9 mouse cellular contexts compared by ENCODE assay signal in genomic region chr5:37874784-37875281, GRCm38 (mm10). TPM values are rescaled to one million over a fixed set of nuclear protein-coding genes. Genes with fewer than 3 reads are reported as not detected.
A peak's percentile ranks its signal among the peaks of the same experiment; 100 is the strongest.
DNase-seq lines count a peak whose midpoint lies in the region; ATAC-seq and TF ChIP-seq lines count a peak whose summit lies in the region.
"Had no signal": no experiment of that assay in that cellular context is flagged by ENCODE, and none has a peak within 500 bp of the region (broad histone marks: within the 10 kb centered on the region; RNA-seq: fewer than 3 reads in every experiment).

No protein-coding gene starts in this region.

- no peak overlapping the region for H3K9ac ChIP-seq in intestine, embryonic 14.5 days (ENCODE audit: low read length)
- H3K9ac ChIP-seq in intestine, postnatal 0 days (ENCODE audit: low read depth, low read length) = no peak overlapping the region

- H3K9me3 ChIP-seq in intestine, embryonic 14.5 days (ENCODE audit: control insufficient read depth, low read length) = no peaks in the 10 kb centered on the region
- H3K9me3 ChIP-seq in intestine, postnatal 0 days (ENCODE audit: control insufficient read depth) = no peaks in the 10 kb centered on the region

- no peak overlapping the region for H3K27ac ChIP-seq in intestine, embryonic 14.5 days (ENCODE audit: low read depth)
- H3K27ac ChIP-seq in intestine, postnatal 0 days (ENCODE audit: low read depth, low read length) = no peak overlapping the region

- TF ChIP-seq CTCF in intestine, postnatal 0 days (IDR thresholded peaks at IDR 0.05; ENCODE audit: low read depth) = no peak

- 0 out of 2 replicates have a peak, but pooled peaks have one; percentile 27 for ATAC-seq in intestine, embryonic 14.5 days (replicated peaks; ENCODE audit: low FRiP score, low TSS enrichment, low read depth)
- no peak for ATAC-seq in intestine, postnatal 0 days

- H3K4me2 ChIP-seq in intestine, embryonic 14.5 days (ENCODE audit: low read length) = no peak overlapping the region
- no peak overlapping the region for H3K4me2 ChIP-seq in intestine, postnatal 0 days (replicated peaks; ENCODE audit: low read depth)

- WGBS in intestine, embryonic 14.5 days = 69% methylated on average over 6 of the region's 6 CpGs
- WGBS in intestine, postnatal 0 days = 45% methylated on average over 6 of the region's 6 CpGs

- DNase-seq in intestine, embryonic 14.5 days (ENCODE audit: low spot score) = no peak
- DNase-seq in 3T3-L1 (ENCODE audit: low read depth, low spot score) = peak; percentile 16
- DNase-seq in gastrocnemius, postnatal 25 days = peak; percentile 38
- DNase-seq in kidney, postnatal 14 days = peak; percentile 84
- DNase-seq in right cerebral cortex, postnatal 25 days = no peak
- no peak for DNase-seq in adrenal gland, adult (ENCODE audit: inconsistent age in 2 of 2, low spot score in 1 of 2)
- DNase-seq in thymus, postnatal 25 days = no peak
- DNase-seq: thymus, adult 2 months had no signal

- no peaks in the 10 kb centered on the region for H3K36me3 ChIP-seq in intestine, embryonic 14.5 days (ENCODE audit: control insufficient read depth, insufficient read depth, low read length)
- no peaks in the 10 kb centered on the region for H3K36me3 ChIP-seq in intestine, postnatal 0 days (ENCODE audit: control insufficient read depth, insufficient read depth)

- no peak overlapping the region for H3K4me3 ChIP-seq in intestine, embryonic 14.5 days (ENCODE audit: low read depth, low read length)
- H3K4me3 ChIP-seq in intestine, postnatal 0 days (ENCODE audit: low read depth, low read length) = no peak overlapping the region

- no peaks in the 10 kb centered on the region for H3K27me3 ChIP-seq in intestine, embryonic 14.5 days (replicated peaks; ENCODE audit: control insufficient read depth, insufficient read depth, low read length)
- no peaks in the 10 kb centered on the region for H3K27me3 ChIP-seq in intestine, postnatal 0 days (replicated peaks; ENCODE audit: control insufficient read depth, insufficient read depth, low read length)

- H3K4me1 ChIP-seq in intestine, embryonic 14.5 days (replicated peaks; ENCODE audit: control insufficient read depth, insufficient read depth, low read length) = no peaks in the 10 kb centered on the region; the same call in 1 of the 2 replicates
- H3K4me1 ChIP-seq in intestine, postnatal 0 days (replicated peaks; ENCODE audit: control insufficient read depth, insufficient read depth, low read length) = no peaks in the 10 kb centered on the region

RNA-seq across cellular contexts. Expression of gene Msx1, which starts 50.5 kb away (rescaled TPM):
- 2.8 and 3.1 TPM in 2 replicates for polyA plus RNA-seq in intestine, embryonic 14.5 days (2014; fragmentation: Nextera tagmentation; extraction: Ambion mirVana)
- polyA plus RNA-seq in intestine, postnatal 0 days (2015; fragmentation: Nextera tagmentation; extraction: Ambion mirVana) = 0.89 and 1.3 TPM in 2 replicates
- 1 to 10 TPM; 2.7 TPM for total RNA-seq in gastrocnemius, postnatal 25 days (2021)

Comparison
In these comparisons a context has a peak if more than half of its experiments do, and no peak if none do; other contexts are left out.
1. DNase-seq: peak in 3T3-L1 (single experiment), gastrocnemius, postnatal 25 days (single experiment) and kidney, postnatal 14 days (single experiment); none in intestine, embryonic 14.5 days (single experiment), right cerebral cortex, postnatal 25 days (single experiment), adrenal gland, adult (0 of 2) and thymus, postnatal 25 days (single experiment).